Mouse (Mus musculus): ENCODE measurements at regions not wholly inside any gene's neighbourhood (a gene's known extent, or its start where the extent isn't known, plus 50 kb on each side); places are given as distances from the start of the nearest gene placed in this dataset.

GRCm38 (mm10) chr6:31069243-31069642 is 110.4 kb upstream of the Klf14 start:
- Histone ChIP-seq H3K9ac (no peak overlapping the region), H3K9me3 (no peaks in the 10 kb centered on the region), H3K27ac (no peak overlapping the region), H3K4me1 (no peaks in the 10 kb centered on the region), H3K27me3 (replicated peaks) (no peaks in the 10 kb centered on the region), H3K4me3 (no peak overlapping the region), H3K4me2 (replicated peaks) (no peak overlapping the region), H3K36me3 (no peaks in the 10 kb centered on the region)
- no peak for ATAC-seq (ENCODE audit: low FRiP score, low read depth)
- 84% methylated on average over 13 of the region's 13 CpGs for WGBS

- H3K4me1 ChIP-seq: no peaks in the 10 kb centered on the region
- H3K9ac ChIP-seq: no peak overlapping the region
- no peak for ATAC-seq (ENCODE audit: low FRiP score, low read depth)
- no peaks in the 10 kb centered on the region for H3K9me3 ChIP-seq
- H3K27me3 ChIP-seq (replicated peaks): no peaks in the 10 kb centered on the region
- H3K4me3 ChIP-seq: no peak overlapping the region
- H3K4me2 ChIP-seq (replicated peaks): no peak overlapping the region
- 90% methylated on average over 6 of the region's 6 CpGs for WGBS
- H3K27ac ChIP-seq: no peak overlapping the region
- H3K36me3 ChIP-seq: no peaks in the 10 kb centered on the region
Observed at GRCm38 (mm10) chr6:31070537-31070936, 111.7 kb upstream of the Klf14 start.

- WGBS: 79% methylated on average over 9 of the region's 9 CpGs
- Histone ChIP-seq H3K9ac (no peak overlapping the region), H3K4me3 (no peak overlapping the region), H3K36me3 (no peaks in the 10 kb centered on the region), H3K9me3 (no peaks in the 10 kb centered on the region), H3K4me2 (replicated peaks) (no peak overlapping the region), H3K27me3 (replicated peaks) (no peaks in the 10 kb centered on the region), H3K4me1 (no peaks in the 10 kb centered on the region; the same call in 1 of the 2 replicates), H3K27ac (no peak overlapping the region)
- no peak for ATAC-seq (ENCODE audit: low FRiP score, low read depth)
Observed at GRCm38 (mm10) chr6:31070966-31071365, 112.1 kb upstream of the Klf14 start.

- Histone ChIP-seq H3K27me3 (replicated peaks) (no peaks in the 10 kb centered on the region), H3K4me2 (replicated peaks) (no peak overlapping the region), H3K27ac (no peak overlapping the region), H3K36me3 (no peaks in the 10 kb centered on the region), H3K4me3 (no peak overlapping the region), H3K9me3 (no peaks in the 10 kb centered on the region), H3K9ac (no peak overlapping the region), H3K4me1 (no peaks in the 10 kb centered on the region; the same call in 1 of the 2 replicates)
- no peak for ATAC-seq (ENCODE audit: low FRiP score, low read depth)
- WGBS: 89% methylated on average over 7 of the region's 7 CpGs
Observed at GRCm38 (mm10) chr6:31072072-31072471, 113.2 kb upstream of the Klf14 start.

GRCm38 (mm10) chr6:31072559-31072958 is 113.7 kb upstream of the Klf14 start:
- no peaks in the 10 kb centered on the region; the same call in 1 of the 2 replicates for H3K4me1 ChIP-seq
- 17% methylated on average over 5 of the region's 5 CpGs for WGBS
- H3K9ac ChIP-seq: no peak overlapping the region
- H3K27me3 ChIP-seq (replicated peaks): no peaks in the 10 kb centered on the region
- no peaks in the 10 kb centered on the region for H3K9me3 ChIP-seq
- no peak for ATAC-seq (ENCODE audit: low FRiP score, low read depth)
- H3K4me3 ChIP-seq: no peak overlapping the region
- no peak overlapping the region for H3K27ac ChIP-seq
- no peak overlapping the region for H3K4me2 ChIP-seq (replicated peaks)
- H3K36me3 ChIP-seq: no peaks in the 10 kb centered on the region

- no peak for ATAC-seq (ENCODE audit: low FRiP score, low read depth)
Observed at GRCm38 (mm10) chr6:31073338-31073737, 114.5 kb upstream of the Klf14 start.

GRCm38 (mm10) chr6:31074394-31074793 is 115.5 kb upstream of the Klf14 start:
- H3K36me3 ChIP-seq: no peaks in the 10 kb centered on the region
- ATAC-seq (ENCODE audit: low FRiP score, low read depth): no peak
- no peak overlapping the region for H3K9ac ChIP-seq
- H3K27ac ChIP-seq: no peak overlapping the region
- 76% methylated on average over 9 of the region's 9 CpGs for WGBS
- H3K4me1 ChIP-seq: no peaks in the 10 kb centered on the region; the same call in 1 of the 2 replicates
- no peak overlapping the region for H3K4me2 ChIP-seq (replicated peaks)
- no peaks in the 10 kb centered on the region for H3K27me3 ChIP-seq (replicated peaks)
- no peaks in the 10 kb centered on the region for H3K9me3 ChIP-seq
- H3K4me3 ChIP-seq: no peak overlapping the region

More at GRCm38 (mm10) chr6:31073338-31073737, 114.5 kb upstream of the Klf14 start:
- H3K36me3 ChIP-seq: no peaks in the 10 kb centered on the region
- H3K4me2 ChIP-seq (replicated peaks): no peak overlapping the region
- no peak overlapping the region for H3K4me3 ChIP-seq
- no peak overlapping the region for H3K27ac ChIP-seq
- WGBS: 88% methylated on average over 8 of the region's 8 CpGs
- H3K27me3 ChIP-seq (replicated peaks): no peaks in the 10 kb centered on the region
- H3K9me3 ChIP-seq: no peaks in the 10 kb centered on the region
- H3K9ac ChIP-seq: no peak overlapping the region
- no peaks in the 10 kb centered on the region; the same call in 1 of the 2 replicates for H3K4me1 ChIP-seq

GRCm38 (mm10) chr6:31075209-31075571 is 116.3 kb upstream of the Klf14 start:
- ATAC-seq (ENCODE audit: low FRiP score, low read depth): no peak

GRCm38 (mm10) chr6:31075572-31076477 is 116.9 kb upstream of the Klf14 start:
- H3K4me3 ChIP-seq: no peak overlapping the region
- H3K27ac ChIP-seq: no peak overlapping the region
- no peaks in the 10 kb centered on the region for H3K9me3 ChIP-seq
- peak; percentile 78 for ATAC-seq (ENCODE audit: low FRiP score, low read depth)
- no peaks in the 10 kb centered on the region; the same call in 1 of the 2 replicates for H3K4me1 ChIP-seq
- no peak overlapping the region for H3K9ac ChIP-seq
- 25% methylated on average over 13 of the region's 13 CpGs for WGBS
- H3K4me2 ChIP-seq (replicated peaks): no peak overlapping the region
- no peaks in the 10 kb centered on the region for H3K27me3 ChIP-seq (replicated peaks)
- no peaks in the 10 kb centered on the region for H3K36me3 ChIP-seq

More at GRCm38 (mm10) chr6:31075209-31075571, 116.3 kb upstream of the Klf14 start:
- 41% methylated on average over 2 of the region's 2 CpGs for WGBS
- no peak overlapping the region for H3K4me2 ChIP-seq (replicated peaks)
- no peaks in the 10 kb centered on the region; the same call in 1 of the 2 replicates for H3K4me1 ChIP-seq
- H3K27ac ChIP-seq: no peak overlapping the region
- no peak overlapping the region for H3K9ac ChIP-seq
- H3K27me3 ChIP-seq (replicated peaks): no peaks in the 10 kb centered on the region
- no peak overlapping the region for H3K4me3 ChIP-seq
- no peaks in the 10 kb centered on the region for H3K36me3 ChIP-seq
- no peaks in the 10 kb centered on the region for H3K9me3 ChIP-seq

GRCm38 (mm10) chr6:31076478-31076834 is 117.6 kb upstream of the Klf14 start:
- Histone ChIP-seq H3K36me3 (no peaks in the 10 kb centered on the region), H3K9ac (no peak overlapping the region), H3K27me3 (replicated peaks) (no peaks in the 10 kb centered on the region), H3K4me1 (no peaks in the 10 kb centered on the region; the same call in 1 of the 2 replicates), H3K4me3 (no peak overlapping the region), H3K9me3 (no peaks in the 10 kb centered on the region), H3K27ac (no peak overlapping the region), H3K4me2 (replicated peaks) (no peak overlapping the region)
- ATAC-seq (ENCODE audit: low FRiP score, low read depth): no peak
- WGBS: 63% methylated on average over 6 of the region's 6 CpGs

GRCm38 (mm10) chr6:31077216-31077615 is 118.3 kb upstream of the Klf14 start:
- no peaks in the 10 kb centered on the region for H3K27me3 ChIP-seq (replicated peaks)
- no peak overlapping the region for H3K4me3 ChIP-seq
- ATAC-seq (ENCODE audit: low FRiP score, low read depth): no peak
- H3K4me2 ChIP-seq (replicated peaks): no peak overlapping the region
- no peaks in the 10 kb centered on the region for H3K36me3 ChIP-seq
- no peaks in the 10 kb centered on the region for H3K9me3 ChIP-seq
- 72% methylated on average over 9 of the region's 9 CpGs for WGBS
- H3K27ac ChIP-seq: no peak overlapping the region
- H3K4me1 ChIP-seq: no peaks in the 10 kb centered on the region; the same call in 1 of the 2 replicates
- H3K9ac ChIP-seq: no peak overlapping the region

GRCm38 (mm10) chr6:31077779-31078178 is 118.9 kb upstream of the Klf14 start:
- Histone ChIP-seq H3K4me3 (no peak overlapping the region), H3K27me3 (replicated peaks) (no peaks in the 10 kb centered on the region), H3K4me2 (replicated peaks) (no peak overlapping the region), H3K9me3 (no peaks in the 10 kb centered on the region), H3K9ac (no peak overlapping the region), H3K27ac (no peak overlapping the region), H3K36me3 (no peaks in the 10 kb centered on the region), H3K4me1 (no peaks in the 10 kb centered on the region; the same call in 1 of the 2 replicates)
- no peak for ATAC-seq (ENCODE audit: low FRiP score, low read depth)
- WGBS: 83% methylated on average over 9 of the region's 9 CpGs

- H3K4me1 ChIP-seq: no peaks in the 10 kb centered on the region; the same call in 1 of the 2 replicates
- H3K9me3 ChIP-seq: no peaks in the 10 kb centered on the region
- no peak overlapping the region for H3K4me3 ChIP-seq
- H3K4me2 ChIP-seq (replicated peaks): no peak overlapping the region
- WGBS: 73% methylated on average over 6 of the region's 6 CpGs
- ATAC-seq (ENCODE audit: low FRiP score, low read depth): no peak
- no peaks in the 10 kb centered on the region for H3K27me3 ChIP-seq (replicated peaks)
- H3K27ac ChIP-seq: no peak overlapping the region
- H3K36me3 ChIP-seq: no peaks in the 10 kb centered on the region
- H3K9ac ChIP-seq: no peak overlapping the region
Observed at GRCm38 (mm10) chr6:31078413-31078812, 119.5 kb upstream of the Klf14 start.

All from neural tube, embryonic 12.5 days (tissue).